Mouse (Mus musculus) right cerebral cortex, adult 2 months (tissue): ENCODE results near the gene Olfr194.
"Not testable (repeated sequence)": the region's sequence is repeated elsewhere in the genome, so short reads cannot be mapped to it uniquely, and the experiment has no call there.

ENCODE experiments used
- DNase-seq, 2 experiments: peaks; one replicate each; pipeline ENCODE4 v3.0.0; 2021 to 2022; ENCODE audit warnings: low spot score in 2 of 2

Olfr194 gene

GRCm38 (mm10) chr16:59120969-59121368, at the start of gene Olfr194:
Gene Olfr194 (minus strand): TSS chr16:59121069.
- DNase-seq: no peak

- no peak for DNase-seq
Observed at GRCm38 (mm10) chr16:59170354-59170753, 49.5 kb upstream of the Olfr194 start, which contains the start of gene Olfr196. Gene Olfr196 (minus strand): TSS chr16:59170454.

- no peak for DNase-seq
Observed at GRCm38 (mm10) chr16:59151996-59152395, 31.1 kb upstream of the Olfr194 start.

- DNase-seq: no peak
Observed at GRCm38 (mm10) chr16:59146746-59147145, 25.9 kb upstream of the Olfr194 start, which contains the start of gene Olfr195. Gene Olfr195 (plus strand): TSS chr16:59147046.

DNA sequence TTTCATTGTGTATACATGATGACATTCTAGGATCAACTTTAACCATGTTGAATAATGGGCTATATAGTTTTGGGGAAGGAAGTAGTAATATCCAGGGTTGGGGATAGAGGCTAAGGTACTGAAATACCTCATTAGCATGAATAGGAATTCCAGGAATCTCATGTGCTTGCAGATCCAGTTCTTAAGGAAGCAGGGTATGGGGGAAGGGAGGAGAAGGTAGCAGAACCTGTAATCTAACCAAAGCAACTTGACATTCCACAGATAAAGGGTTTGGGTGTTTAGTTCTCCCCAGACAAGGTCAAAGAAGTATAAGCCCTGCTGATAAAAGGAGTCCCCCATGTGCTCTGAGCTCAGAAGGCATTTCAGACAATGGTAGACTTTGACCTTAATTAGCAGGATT, 20.2 kb upstream of the Olfr194 start:
- no peak for DNase-seq

GRCm38 (mm10) chr16:59130740-59131139, 9.9 kb upstream of the Olfr194 start:
- DNase-seq: no peak

- no peak for DNase-seq
Observed at GRCm38 (mm10) chr16:59111781-59112180, 9.1 kb downstream of the Olfr194 start, which contains the start of gene Olfr193. Gene Olfr193 (minus strand): TSS chr16:59111881.

DNA sequence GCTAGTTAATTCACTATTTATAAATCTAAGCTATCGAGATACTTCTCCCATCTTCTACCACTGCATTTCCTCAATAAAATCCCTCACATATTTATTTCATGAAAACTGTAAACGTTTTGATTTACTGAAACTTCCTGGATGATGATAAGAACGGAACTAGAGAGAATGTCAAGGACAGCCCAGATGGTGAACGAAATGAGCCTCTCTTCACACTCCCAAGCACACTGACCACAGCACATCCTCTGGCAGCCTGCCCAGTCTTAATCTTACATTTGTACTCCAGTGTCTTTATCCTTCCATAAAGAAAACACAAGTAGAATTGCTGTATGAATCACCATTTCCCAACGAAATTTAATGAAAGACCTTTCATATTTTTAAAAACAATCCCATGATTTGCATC, 12.3 kb downstream of the Olfr194 start:
- not testable (repeated sequence) for DNase-seq

- no peak for DNase-seq
Observed at GRCm38 (mm10) chr16:59105312-59105711, 15.6 kb downstream of the Olfr194 start.

GRCm38 (mm10) chr16:59089722-59090121, 31.1 kb downstream of the Olfr194 start, which contains the start of gene Olfr191:
Gene Olfr191 (minus strand): TSS chr16:59089822.
- not testable (repeated sequence) for DNase-seq

DNA sequence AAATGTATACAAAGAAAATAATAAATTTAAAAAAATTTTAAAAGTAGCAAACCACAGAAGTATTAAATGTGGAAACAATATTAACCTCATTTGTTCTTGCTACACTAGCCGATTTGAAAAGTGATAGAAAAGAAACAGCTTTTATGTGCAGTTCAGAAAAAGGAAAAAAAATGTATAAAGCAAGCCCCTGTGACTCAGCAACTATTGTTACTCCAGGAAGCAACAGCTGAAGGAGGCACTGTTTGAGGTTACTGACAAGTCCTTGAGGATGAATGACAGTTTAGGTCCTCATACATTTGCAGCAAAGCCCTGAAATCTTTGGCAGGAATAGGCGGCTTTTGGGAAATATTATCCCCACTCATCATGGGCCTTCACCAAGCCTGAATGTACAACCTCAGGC, 39.8 kb downstream of the Olfr194 start:
- DNase-seq: not testable (repeated sequence)

- DNase-seq: no peak
Observed at GRCm38 (mm10) chr16:59077905-59078304, 43.0 kb downstream of the Olfr194 start, which contains the start of gene Olfr190. Gene Olfr190 (minus strand): TSS chr16:59078005.

DNA sequence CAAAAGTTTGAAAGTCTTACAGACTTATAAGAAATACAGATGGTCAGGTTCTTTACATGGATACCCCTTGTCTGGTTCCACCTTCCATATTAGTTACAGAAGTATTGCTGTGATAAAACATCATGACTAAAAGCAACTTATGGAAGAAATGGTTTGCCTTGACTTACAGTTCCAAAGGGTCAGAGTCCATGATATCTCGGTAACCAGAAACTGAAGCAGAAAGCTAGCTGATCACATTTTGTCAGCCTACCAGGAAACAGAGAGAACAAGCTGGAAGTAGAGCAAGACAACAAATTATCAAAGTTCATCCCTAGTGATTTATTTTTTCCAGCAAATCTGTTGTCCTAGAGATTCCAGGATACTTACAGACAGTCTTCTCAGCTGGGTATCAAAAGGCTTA, 47.3 kb downstream of the Olfr194 start:
- no peak for DNase-seq

GRCm38 (mm10) chr16:59071755-59072154, 49.1 kb downstream of the Olfr194 start:
- DNase-seq: no peak
